Mouse (Mus musculus) layer of hippocampus, adult 11-12 months (tissue): ENCODE results near the gene Nppc.
A peak's percentile ranks its signal among the peaks of the same experiment; 100 is the strongest.

Experiments used
- DNase-seq: peaks from one replicate; pipeline ENCODE4 v3.0.0; 2022; ENCODE audit warnings: low spot score

Nppc gene

DNA sequence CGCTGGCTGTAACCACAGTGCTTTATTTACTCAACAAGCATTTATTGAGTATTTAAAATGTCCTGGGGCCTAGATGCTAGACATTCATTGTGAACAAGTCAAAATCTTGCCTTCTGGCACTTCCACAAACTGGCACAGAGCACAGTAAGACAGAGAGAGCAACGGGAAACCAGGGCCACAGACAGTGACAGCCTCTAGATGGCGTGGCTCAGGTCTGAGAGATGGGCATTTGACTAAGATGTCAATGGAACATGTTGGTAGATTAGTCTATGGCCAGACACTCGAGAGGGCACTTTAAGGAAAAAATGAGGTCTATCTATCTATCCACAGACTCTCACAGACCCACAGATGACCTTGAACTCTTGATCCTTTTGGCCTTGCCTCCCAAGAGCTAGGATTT, 17.7 kb downstream of the Nppc start:
- no peak for DNase-seq

DNA sequence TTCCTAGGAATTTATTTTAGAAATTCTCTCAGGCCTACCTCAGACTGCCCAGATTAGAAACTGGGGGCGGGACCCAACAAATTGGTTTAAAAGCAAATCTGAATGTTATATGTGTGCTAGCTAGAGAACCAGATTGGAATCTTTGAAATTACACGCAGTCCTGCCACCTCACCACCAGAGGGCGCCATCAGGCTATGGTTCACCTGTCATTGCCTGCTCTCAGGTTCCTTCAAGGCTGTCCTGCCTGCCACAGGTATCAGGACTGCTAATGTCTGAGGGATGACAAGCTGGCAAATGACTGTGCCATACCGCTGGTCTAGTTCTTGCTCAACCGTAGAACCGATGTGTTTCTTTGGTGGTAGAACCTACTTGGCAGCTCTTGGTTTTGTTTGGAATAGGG, 20.1 kb downstream of the Nppc start:
- peak; percentile 55 for DNase-seq

DNA sequence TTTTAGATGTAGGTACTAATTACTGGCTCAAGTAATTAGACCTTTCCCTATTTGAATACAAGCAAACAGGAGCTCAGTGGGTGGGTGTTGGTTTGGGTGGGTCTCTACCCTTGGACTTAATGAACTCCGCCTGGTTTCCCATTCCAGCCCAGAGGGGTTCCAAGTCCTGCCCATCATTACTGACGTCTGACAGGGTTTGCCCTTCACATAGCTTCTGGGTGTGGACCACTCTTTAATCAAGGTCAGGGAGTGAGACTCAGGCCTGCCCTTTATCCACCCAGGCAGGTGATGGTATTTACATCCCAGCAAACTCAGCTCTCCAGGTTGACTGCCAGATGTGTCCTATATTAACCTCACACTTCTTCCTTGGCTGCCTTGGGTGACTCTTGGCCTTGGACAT, 22.9 kb downstream of the Nppc start:
- no peak for DNase-seq

DNA sequence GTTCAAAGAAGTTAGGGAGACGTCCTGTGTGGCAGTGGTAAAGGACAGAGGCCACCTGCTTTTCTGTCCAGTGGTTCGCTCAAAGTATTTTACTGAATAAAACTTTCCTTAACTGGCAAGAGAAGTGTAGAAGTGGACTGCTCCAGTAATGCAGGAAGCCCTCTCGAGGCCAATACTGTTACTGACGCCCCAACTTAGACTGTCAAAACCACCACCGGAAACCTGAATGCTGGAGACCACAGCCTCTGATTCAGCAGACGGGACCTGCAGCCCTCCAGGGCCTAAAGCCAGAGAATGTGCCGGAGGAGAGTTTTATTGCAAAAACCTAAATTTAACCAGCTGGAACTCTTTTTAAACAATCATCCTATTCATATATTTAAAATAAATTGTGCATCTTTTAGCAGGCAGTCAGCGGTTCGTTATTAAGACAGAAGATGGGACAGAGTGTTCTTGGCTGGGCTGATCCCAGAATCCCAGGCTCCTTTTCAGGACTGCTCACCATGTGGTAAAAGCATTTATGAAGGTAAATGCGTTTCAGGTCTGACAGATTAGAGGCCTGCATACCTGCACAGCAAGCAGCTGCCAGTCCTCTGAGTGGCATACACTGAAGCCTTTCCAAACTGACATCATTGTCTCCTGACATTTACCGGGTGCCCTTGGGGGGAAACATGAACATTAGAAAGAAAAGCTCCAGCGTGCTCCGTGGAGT, 27.1 kb downstream of the Nppc start:
- no peak for DNase-seq

DNA sequence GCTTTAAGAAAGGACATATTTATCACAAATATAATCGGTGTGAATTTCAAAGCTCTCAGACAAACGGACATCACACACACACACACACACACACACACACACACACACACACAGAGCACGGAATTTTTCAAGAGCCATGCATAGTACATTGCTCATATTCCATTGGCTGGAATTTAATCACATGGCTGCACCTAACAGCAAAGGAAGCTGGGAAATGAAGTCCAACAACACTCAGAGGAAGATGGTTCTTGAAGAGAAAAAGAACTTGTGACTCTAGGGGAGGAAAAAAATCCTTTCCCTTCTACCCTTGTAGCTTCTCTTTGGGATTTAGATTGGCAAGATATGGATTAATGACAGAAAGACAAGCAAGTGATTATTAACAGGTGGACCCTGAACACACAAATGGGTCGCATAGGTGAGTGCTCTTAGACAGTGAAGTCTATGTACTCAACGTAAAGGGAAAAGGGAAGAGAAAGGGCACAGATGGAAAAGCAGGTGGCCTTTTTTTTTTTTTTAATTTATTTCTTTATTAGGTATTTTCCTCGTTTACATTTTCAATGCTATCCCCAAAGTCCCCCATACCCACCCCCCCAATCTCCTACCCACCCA, 35.5 kb downstream of the Nppc start:
- peak; percentile 16 for DNase-seq

DNA sequence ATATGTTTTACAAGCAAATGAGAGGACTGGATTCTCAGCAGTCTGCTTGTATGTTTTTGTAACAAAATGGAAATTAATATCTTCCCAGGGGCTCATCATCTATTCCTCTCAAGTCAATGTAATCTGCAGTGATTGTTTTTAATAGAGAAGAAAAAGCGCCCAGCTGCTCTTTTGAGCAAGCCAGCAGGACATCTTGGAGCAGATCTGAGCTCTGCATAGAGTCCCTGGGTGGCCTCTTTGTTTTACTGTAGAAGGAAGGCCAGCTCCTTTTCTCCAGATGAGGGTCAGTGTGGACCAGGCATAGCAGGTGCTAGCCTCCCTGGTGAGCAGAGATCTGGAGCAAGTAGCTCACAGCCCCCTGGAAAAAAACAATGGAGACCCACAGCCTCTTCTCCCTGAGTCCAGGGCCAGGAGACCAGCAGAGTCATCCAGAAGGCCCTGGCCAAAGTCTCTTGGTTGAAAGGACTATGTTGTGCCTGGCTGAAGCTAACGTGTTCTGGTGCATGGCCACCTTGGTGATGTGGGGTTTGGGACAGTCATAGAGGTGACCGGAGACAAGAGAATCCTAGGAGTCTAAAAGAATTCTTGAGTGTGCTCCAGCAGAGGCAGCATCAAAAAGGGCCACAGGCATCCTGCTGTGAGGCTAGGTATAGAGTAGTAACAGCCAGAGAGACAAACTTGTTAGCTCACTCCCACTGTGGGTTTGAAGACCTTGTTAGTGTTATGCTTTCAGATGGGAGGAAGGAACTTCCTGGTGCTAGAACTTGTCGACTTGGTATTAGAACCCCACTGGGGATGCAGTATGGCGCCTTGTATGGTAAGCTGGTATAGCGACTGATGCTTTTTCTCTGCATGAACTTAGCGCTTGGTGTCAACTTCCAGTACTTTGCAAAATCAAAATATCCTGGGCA, 36.3 kb downstream of the Nppc start:
- DNase-seq, result no peak

DNA sequence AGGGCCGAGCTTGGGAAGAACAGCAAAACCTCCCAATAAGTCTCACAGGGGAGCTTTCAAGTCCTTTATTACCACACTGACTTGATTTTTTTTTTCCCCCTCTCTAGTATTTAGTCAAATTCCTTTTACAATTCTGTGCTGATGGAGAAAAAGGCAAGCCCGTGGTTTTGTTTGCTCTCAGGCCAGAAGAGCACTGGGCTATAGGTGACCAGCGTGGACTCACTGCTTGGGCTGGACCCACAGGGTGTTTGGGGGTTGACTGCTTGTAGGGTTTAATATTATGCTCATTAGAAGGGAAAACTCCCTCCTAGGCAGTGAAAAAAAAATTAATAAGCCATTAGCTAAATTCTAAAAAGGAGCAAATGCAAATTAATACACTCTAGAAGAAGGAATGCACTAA, 36.9 kb downstream of the Nppc start:
- DNase-seq, result no peak

DNA sequence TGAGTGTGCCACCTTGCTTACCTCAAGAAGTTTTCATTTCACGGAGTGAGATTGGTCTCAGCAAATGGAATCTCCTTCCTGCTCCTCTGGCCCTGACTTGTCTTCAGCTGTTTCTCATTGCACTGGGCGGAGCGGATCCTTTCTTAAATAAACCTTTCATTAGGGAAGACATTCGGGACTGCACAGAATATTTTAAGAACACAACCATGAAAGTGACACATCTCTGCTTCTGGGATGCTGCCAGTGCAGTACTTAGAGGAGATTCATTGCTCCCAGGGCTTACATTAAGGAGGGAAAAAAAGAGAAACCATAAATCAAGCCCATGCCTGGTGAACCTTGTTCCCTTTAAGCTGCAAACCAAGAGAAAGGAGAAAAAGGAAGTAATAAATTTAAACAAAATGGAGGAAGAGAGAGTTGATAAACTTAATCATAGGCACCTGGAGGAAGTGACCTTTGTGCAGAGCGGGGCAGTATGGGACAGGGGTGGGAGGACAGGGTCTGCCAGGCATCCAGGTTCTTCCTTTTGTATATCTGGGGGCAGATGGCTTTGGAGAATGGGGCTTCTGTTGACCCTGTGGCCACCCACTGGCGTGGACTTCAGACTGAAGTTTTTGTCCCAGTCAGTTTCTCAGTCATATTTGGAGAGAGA, 37.5 kb downstream of the Nppc start:
- DNase-seq, result no peak

DNA sequence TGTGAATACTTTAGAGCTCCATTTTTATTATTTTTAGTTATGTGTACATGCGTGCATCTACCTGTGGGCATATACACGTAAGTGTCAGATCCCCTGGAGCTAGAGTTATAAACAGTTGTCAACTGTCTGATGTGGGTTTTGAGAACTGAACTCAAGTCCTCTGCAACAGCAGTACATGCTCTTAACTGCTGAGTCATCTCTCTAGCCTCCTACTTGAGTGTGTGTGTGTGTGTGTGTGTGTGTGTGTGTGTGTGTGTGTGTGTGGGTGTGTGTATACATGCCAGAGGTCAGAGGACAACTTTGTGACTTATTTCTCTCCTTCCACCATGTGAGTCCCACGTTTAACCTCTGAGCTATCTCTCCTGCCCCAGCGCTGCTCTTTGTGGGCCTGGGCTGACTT, 39.8 kb downstream of the Nppc start:
- DNase-seq, result no peak

DNA sequence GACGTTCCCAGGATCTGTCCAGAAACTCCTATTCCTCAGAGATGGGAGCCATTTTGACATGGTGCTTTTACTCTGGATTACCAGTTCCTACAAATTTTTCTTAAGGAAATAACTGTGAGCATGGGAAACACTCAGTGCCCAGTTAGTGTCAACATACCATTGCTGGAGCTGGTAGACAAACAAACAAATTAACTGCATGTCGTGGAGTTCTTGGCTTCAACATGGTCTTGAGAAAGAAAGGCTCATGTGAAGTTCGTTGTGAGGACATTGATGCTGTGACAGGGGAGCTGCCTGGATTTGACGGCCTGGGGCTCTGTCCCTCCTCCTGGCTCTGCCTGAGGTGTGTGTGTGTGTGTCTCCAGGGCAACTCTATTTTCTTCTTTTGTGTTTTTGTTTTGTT, 40.4 kb downstream of the Nppc start:
- DNase-seq, result no peak

DNA sequence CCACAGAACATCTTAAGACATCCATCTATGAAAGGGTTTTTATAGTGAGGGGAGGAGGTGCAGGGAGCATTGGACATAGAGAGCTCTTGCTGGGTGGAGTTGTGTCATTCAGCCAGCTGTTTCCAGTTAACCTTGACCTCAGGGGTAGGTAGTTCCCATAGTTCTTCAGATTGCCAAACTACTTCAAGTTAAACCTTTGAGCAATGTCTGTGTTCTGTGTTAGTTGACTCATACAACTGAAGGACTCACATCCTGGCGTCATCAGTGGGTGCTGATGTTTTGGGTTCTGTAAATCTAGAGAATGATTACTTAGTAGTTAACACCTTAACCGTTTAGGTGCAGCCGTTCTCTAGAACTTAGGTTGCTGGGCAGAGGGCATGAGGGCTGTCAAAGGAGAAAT, 42.1 kb downstream of the Nppc start:
- DNase-seq, result no peak

DNA sequence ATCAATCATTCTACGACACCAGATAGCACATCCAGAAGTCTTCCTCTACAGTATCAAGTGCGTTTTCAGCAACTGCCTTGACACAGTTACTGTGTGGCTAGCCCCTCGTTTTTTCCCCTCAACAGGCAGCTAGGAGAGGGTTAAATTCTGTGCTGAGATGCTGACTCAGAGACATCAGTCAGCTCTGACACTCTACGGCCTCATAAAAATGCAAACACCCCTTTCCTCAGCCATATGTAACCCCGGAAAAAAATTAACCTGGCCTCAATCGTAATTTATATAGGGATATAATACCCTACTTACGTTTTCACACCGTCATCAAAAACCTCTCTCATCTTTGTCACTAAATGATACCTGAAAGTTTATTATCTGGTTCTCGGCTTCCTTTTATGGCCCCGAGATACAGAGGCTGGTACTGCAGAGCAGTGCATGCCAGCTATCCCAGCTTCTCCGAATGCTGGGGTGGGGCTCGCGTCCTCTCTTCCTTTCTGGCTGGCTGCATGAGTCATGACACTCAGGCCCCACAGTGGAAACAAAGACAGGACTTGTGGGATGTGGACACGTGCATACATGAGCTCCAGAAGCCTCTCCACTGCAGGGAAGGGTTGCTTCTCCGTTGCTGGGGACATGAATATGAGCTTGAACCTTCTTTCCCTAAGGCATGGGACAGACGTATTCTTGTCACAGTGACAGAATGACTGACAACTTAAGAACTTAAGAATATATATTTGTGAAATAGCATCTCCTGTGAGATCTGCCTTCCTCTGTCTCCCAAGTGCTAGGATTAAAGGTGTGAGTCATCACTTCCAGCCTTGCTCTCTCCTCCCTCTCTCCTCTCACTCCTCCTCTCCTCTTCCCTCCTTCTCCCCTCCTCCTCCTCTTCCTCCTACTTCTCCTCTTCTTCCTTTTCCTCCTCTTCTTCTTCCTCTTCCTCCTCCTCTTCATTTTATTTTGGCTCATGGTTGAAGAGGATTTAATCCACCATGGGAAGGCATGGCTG, 47.1 kb downstream of the Nppc start:
- DNase-seq, result peak; percentile 11

DNA sequence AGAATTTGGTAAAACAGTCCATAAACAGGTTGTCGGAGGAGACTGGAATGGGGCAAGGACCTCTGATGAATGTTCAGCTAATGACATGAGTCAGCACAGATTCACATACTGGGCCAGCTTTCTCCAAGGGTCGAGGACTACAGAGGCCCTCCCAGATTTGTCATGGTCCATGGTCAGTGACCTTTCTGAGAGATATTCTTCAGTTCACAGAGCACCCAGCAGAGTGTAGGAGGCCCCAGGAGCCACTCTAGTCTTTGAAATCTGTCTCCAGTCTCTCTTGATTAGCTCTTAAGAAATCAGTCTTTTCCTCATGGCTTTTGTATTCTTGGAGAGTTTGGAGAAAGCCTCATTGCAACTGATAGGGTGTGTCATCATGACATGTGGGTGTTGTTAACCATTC, 48.1 kb downstream of the Nppc start:
- DNase-seq, result no peak

DNA sequence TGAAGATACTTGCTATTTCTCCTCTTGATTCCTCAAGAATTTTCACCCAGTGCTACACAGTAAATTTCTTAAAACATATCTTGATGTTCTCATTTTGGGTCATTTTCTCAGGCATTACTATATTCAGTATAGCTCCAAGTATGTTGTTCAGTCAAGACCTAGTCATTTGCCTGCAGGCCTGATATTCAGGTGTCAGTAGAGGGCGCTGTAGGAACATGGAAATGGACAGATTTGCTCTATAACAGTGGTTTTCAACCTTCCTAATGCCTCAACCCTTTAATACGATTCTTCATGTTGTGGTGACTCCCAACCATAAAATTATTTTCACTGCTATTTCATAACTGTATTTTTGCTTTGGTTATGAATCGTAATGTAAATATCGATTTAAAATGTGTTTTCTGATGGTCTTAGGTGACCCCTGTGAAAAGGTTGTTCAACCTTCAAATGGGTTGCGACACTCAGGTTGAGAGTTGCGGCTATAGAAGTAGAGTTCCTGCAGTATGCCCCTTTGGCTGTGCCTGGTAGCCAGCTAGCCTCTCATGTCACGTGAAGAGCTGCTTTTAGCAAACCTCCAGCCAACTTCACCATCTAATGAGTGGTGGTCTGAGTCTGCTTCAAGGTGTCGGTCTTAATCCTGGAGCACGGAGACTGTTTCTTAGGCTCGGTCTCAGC, 51.8 kb downstream of the Nppc start:
- peak; percentile 87 for DNase-seq
